Mouse (Mus musculus): ENCODE measurements at regions not wholly inside any gene's neighbourhood (a gene's known extent, or its start where the extent isn't known, plus 50 kb on each side); places are given as distances from the start of the nearest gene placed in this dataset.

DNA sequence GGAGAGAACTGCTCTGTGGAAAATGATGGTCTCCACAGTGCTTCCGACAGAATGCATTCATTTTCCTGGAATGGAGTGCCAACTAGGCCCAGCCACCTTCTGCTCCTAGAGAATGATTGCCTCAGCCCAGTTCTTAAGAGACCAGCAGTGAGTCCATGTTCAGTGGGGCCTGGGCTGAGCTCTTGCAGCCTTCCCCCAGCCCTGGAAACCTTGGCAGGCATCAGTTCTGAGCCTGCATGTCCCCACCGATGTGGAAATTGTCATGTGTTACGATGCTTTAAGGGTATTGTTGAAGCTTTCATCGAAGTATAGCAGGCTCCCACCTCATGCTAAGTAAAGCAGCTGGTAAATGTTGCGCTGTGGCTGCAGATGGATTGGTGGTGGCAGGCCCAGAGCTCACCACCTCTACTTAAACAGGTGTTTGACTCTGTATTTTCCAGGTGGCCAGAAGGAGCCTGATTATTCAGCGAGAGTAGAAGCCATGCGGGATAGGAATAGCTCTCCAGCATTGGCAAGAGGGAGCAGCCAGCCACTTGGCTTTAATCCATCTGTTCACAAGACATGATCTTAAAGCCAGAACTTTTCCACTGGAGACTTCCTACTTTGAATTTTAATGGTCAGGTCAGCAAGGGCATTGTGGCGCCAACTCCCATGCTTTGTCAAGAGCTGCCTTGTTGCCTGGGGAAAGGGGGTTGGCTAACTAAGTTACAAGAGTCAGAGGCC, 437.5 kb downstream of the Meis1 start:
- no peak for DNase-seq (ENCODE audit: low read depth, low spot score)

DNA sequence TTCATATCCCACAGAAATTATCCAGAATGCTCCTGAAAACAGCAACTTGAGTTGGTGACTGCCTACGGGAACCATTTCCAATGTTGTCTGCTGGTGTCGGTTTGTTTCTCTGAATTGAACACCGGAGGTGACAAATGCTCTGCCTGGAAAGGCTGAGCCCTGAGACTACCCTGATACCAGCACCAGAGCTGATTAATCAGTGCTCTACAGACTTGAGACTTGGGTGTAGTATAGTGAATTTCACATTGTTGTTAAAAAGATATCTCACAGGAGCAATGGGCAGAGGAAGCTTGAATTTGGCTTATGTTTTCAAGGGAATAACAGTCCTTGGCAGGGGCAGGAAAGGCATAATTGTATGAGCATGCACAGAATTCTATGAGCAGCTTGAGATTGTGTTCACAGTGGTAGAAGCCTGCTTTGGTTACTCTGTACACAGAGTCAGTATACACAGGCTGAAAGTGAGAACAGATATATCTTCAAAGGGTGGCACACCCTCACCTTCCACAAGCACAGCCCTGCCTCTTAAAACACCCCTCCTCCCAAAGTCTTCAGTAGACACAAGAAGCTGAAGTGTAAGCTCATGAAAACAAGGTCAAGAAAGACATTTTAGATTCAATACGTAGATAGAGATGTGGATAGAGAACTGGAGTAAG, 447.1 kb downstream of the Meis1 start:
- no peak for DNase-seq (ENCODE audit: low read depth, low spot score)

DNA sequence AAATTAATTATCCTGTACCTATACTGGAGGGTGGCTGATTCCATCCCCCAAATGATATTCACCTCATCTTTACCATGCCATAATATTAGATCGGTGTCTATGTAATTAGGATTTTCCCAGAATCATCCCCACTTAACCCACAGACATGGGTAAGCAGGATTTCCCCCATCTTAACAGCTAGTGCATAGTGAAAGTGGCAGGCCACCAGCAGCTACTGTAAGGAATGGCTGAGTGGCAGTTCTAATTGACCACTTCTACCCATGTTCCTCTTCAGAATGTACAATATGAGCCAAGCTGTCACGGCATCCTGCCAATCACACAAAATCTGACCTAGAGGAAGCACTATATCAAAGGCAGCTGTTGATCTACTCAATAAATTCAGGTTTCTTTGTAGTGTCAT, 455.8 kb downstream of the Meis1 start:
- no peak for DNase-seq (ENCODE audit: low read depth, low spot score)

DNA sequence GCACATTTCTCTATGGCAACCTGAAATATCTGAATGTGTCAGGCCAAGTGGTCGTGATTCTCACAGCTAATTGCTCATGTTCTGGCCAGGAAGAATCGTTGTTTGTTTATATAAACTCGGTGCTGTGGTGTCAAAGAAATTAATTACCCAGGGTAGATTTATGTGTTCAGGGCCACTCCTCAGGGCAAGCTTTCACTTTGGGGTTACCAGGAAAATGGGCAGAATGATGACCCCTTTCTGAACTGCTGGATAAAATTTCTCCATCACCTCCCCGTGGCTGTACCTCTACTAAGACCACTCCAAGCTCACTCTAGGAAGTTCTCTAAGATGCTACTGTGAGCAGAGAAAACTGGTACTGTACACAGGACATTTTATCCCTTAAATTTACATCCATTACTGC, 460.1 kb downstream of the Meis1 start:
- no peak for DNase-seq (ENCODE audit: low read depth, low spot score)

DNA sequence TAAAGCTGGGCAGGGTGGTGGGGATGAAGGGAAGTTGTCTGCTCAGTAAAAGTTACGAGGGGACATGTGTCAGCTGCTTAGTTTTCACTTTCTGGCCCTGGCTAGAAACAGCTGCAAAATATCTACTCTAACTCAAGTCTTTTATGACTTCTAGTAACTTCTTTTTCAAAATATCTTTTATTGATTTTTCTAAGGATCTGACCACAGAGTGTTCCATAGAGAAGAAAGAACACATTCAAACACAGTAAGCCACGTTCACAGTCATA, 483.3 kb downstream of the Meis1 start:
- DNase-seq (ENCODE audit: low read depth, low spot score): no peak

DNA sequence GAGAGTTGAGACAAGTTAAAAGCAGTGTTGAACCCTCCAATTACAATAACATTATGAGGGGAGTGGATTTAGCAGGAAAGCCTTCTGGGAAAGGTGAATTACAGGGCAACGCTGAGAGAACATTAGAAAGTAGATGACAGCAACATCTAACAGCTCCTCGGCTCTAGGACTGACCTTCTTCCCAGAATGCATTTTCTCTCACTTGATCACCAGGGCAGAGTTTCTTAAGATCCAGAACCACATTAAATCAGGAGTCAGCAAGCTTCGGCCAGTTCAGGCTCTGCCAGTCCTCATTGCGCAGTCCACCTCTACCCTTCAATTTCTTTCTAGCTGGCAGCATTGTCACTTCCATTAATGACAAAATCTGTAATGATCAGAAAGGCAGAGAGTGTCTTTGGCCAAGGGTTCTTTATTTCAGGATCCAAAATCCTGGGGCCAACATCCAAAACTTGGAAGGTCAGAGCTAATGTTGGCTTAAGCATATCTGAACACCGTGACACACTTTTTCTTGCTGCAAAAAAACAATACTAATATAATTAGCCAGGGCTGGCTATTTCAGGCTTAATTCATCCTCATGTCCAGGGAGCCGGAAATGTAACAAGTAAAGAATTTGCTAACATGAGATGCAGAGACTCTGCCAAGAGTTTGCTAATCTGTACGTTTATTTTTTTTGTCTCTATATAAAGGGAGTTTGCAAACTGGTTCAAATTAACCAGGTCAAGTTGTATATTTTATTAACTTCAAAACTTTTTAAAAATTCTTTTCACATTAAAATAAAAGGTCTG, 483.8 kb downstream of the Meis1 start:
- no peak for DNase-seq (ENCODE audit: low read depth, low spot score)

DNA sequence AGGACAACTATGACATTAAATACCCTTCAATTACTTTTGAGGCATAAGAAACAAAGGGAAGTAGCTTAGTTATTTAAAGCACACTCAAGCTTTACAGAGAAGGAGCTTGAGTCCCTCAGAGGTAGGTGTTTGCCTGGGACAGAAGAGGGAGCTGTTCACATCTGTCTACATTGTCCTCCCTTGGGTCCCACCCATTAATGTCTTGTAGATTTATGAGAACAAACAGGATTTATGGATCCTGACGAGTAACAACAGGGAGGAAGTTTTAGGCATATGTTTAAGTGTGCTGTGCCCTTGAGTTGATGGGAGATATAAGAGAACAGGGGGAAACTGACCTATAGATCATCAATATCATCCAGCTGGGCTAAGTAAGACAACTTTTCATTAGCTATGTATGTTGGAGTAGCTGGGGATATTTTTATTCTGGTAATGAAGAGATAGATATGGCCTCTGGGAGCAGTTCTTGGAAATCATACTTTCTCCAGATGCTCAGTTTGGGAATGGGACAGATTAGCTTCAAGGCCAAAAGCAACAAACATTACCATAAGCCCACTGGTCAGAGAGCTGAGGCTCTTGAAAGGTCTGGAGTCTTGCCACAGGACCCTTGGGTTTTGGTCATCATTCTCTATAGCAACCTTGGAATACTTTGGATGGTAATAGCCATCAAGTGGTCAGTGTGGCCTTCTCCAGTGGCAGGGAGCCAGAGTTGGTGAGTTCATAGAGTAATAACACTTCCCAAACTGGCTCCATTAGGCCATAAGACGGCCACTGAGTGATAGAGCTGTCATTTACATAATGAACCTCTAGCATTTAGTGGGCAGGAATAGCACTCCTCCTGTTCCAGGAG, 487.3 kb downstream of the Meis1 start:
- DNase-seq (ENCODE audit: low read depth, low spot score): no peak

DNA sequence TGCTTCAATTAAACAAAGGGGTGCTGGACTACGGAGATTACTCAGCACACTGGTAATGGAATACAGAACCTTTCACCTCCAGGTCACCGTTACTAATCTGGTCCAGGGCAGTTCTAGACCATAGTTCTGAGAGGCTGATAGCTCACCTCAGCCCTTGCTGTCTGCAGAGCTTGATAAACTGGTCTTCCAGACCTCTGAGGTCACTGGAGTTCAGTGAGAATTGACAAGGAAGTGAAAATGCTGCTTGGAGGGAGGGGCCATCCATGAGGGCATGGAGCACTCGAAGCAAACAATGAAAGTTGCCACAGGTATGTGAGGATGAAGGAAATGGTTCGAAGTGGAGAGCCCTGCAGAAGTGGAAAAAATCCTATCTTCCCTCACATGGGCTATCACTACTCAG, 490.2 kb downstream of the Meis1 start:
- DNase-seq (ENCODE audit: low read depth, low spot score): no peak

DNA sequence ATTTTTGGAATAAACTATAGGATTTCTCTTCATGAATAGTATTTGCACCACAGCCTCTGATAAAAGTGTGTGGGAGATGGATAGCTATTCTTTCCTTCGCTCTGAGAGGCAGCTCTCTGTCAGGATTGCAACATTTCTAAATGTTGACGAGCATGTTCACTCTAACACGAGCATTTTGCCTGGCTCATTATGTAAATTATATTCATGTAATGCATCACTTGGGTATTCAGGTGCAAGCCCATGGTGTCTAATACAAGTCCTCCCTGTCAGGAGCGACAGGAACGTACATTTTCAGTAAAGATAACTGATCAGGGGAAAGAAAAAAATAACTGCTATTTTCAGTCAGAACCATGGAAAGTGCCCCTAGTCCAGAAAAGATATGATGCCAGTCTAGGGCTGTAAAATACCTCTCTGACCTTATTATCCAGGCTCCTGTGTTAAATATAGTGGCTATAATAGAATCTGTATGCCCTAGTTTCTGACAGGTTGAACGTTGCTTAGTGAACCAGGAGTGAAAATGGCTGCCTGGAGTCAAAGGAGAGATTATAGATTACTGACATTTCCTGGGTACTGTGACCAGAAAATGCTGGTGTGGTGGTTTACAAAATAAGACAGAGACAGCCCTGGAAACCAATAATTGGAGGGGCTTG, 523.6 kb downstream of the Meis1 start:
- DNase-seq (ENCODE audit: low read depth, low spot score): no peak

DNA sequence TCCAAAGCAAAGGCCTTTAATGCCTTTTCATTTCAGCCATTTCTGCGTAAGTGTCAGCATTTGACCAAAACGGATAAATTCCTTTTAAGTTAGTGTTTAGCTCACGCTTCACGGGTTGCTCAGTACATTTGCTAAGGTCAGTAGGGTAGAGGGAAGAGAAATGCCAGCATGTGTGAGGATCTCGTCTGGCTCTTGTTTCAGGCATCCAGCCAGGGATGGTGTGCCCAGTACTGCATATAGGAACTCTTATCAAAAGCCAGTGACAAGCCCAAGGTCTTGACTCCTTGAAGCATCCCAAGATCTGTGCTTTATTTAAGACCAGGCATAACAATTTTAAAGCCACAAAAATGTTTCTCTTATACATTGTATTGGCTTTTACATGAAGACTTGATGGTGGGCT, 524.8 kb downstream of the Meis1 start:
- DNase-seq (ENCODE audit: low read depth, low spot score): no peak

DNA sequence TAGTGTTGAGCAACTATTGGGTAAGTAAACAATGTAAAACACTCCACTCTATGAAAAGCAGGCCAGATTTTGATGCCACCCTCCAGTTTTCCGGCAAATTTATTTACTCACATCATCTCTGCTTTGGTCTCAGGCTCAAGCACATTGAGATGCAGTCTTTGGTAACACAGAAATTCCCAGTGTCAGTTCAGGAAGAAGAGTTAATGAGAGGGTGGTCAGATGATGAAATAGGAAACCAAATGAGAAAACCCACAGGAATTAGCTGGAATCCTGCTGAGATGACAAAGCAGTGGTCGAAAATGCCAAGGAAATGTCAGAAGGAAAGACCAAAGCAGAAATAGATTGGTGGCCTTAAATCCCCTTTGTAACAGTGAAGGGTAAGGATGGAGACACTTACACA, 525.7 kb downstream of the Meis1 start:
- no peak for DNase-seq (ENCODE audit: low read depth, low spot score)

DNA sequence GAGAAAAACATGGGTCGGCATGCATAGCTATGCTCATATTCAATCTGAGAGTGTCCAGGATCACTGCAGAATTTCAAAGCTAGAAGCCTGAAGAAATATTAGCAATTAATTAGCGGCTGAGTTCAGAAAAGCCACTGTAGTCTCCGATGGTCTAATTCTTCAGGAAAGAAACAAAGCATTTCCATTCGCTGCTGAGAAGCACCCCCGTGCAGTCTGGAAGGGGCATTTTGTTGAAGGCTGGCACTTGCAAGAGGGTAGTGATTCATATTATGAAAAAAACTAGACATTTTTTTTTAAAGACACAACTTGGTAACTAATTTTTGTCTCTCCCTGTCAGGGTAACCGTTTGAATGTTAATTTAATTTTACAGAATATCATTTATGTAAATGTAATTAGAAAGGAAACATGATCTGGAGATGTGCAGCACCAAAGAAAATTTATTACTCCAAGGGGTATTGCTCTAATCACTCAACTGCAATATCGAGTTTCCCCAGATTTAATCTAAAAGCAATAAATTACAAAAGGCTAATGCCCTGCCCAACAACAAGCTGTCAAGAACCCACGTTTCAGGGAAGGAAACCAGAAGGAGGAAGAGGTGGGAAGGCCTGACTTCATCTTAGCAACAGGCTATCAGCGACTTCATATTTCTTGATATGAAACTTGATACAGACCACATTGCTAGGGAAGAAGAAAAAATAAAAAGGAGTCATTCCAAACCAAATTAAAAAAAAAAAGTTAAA, 529.1 kb downstream of the Meis1 start:
- no peak for DNase-seq (ENCODE audit: low read depth, low spot score)

DNA sequence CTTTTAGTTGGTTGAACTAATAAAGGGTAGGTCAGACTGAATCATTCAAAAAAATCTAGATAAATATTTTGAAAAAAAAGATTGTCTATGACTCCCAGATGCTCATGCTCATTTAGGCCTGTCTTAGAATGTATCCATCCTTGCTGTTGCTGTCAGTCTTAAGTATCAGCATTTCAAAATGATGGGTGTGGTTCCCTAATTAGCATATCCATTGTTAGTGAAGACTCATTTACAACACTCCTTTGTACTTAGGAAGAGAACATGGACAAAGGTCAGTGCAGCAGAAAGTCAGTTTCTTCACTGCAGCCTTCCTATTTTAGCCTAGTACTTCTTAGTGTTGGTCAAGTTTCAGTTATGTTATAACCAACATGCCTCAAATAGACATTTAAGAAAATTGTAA, 525.2 kb upstream of the Etaa1 start:
- no peak for DNase-seq (ENCODE audit: low read depth, low spot score)

DNA sequence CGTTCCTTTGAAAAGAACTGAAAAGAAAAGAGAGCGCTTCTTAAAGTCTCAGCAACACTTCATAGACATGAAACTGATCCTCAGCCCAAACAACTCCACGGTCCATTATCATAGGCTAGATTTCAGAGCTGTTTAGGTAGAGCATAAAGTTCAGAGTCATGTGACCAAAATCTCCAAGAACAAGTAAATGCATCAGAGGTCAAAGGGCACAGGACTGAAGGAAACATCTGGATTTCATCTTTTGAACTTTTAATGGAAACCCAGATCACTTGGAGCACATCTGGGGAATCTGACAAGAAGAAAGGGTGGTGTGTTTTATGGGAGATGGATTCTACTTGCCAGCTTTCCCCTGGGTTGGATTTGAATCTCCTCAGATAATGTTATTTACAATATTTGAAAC, 497.6 kb upstream of the Etaa1 start:
- DNase-seq (ENCODE audit: low read depth, low spot score): no peak

DNA sequence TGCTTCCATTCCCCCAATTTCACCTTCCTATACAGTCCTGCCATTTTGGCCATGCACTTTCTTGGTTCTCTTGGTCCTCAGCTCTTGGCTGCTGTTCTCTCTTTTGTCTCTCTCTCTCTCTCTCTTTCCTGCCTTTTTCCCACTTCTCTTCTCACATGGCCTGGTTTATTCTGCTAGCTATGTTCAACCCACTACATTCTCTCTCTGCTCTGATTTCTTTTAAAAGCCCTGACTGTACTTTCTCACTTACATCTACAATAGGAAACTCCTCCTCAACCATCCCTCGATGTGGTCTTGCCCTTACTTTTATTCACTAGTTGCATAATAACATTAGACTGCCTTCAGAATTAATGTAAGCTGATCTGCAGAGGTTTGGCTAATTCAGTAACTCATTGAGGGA, 495.2 kb upstream of the Etaa1 start:
- DNase-seq (ENCODE audit: low read depth, low spot score): no peak

DNA sequence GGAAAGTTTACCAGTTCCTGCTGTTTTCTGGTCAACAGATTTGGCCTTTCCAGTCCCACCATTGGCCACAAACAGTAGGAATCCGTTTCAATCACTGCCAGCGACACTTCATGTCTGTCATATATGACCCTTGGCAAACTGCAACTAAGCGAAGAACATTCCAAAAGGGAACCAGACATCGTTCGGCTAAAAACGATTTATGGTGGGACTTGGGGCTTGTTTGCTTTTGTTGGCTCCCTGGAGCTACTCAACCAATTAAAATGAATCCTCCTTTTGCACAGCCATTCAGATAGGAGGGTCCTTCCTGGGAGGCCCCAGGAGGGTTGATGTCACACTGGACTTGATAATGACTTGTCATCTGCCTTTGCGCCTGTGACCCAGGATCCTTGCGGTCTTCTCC, 490.9 kb upstream of the Etaa1 start:
- DNase-seq (ENCODE audit: low read depth, low spot score): no peak

DNA sequence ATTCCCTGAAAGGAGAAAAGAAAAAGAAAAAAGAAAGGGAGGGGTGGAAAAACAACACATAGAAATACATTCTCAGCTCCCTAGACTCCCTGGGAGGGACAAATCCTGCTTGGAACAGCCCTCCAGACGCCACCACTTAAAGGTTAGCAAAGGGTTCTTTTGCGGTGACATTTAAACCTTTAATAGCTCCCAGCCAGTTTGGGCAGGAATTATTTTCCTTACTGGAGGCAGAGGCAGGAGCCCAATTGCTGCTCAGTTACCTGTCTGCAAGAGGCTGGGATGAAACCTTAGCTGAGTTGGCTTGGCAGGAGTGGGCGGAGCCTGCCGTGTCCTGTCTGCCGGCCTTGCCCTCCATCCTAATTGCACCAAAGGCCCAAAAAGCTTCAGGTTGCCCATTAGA, 490.4 kb upstream of the Etaa1 start:
- DNase-seq (ENCODE audit: low read depth, low spot score): no peak

DNA sequence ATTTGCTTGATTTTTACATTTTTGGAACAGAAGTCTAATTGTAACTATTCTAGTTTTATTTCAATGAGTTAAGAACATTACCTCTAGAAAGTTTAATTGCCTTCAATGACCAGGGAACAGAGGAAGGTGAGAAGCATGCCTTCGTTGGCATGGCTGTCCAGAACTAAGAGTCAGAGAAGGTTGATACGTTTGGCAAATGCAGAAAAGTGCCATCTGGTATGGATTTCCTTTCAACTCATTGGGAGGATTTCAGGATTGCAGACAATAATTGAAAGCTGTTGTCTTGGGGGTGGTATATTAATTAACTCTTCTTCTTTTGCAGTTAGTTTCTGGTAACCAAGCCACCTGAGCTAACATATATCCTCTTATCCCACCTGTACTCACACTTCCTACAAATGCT, 489.5 kb upstream of the Etaa1 start:
- no peak for DNase-seq (ENCODE audit: low read depth, low spot score)

DNA sequence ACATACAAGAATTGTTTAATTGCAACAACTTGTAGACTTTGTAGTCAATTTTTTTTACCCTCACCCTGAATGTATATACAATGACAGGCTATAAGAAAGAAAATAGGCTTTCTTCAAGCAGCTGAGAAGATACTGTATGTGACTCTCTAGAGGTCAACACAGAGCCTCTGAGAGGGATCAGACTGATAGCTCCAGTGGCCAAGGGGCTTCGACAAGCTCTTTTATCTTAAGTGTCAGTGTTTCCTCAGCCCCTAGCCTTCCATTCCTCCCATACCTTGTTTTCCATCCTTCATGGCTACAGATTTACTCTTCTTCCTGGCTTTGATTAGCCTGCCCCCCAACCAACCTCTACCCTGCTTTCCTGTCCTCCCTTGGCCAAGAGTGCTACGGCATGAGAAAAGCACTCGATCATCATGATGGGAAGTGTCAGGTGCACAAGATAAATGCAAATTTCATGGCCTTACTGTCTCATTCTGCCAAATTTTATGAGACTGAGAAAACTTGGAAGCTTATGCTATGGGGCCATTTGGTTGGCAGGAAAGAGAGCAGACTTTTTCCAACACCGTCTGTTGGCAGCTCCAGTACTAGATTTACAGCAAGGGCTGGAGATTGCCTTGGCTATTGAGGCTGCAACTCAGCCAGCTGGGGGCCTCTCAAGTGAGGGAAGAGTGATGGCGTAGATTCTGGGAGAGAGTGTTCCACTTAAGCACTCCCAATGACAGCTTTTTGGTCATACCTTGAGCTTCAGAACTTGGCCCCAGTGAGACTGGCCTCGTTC, 484.3 kb upstream of the Etaa1 start:
- DNase-seq (ENCODE audit: low read depth, low spot score): no peak

DNA sequence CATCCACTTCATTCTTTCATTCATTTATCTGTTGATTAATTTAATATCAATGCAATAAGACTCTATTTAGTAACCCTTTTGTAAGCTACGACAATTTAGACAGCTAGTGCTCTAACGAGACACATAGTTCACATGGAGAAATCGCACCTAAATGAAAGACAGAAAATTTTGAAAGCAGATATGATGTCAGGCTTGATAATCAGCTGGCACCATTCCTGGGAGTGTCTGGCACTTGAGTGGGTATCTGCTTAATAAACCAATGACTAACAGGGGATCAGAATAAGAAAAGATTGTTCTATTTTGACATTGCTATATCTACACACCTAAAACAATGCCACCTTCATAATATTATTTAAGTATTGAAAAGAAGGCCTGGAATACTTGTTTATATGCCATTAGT, 467.4 kb upstream of the Etaa1 start:
- no peak for DNase-seq (ENCODE audit: low read depth, low spot score)

All from retina, adult 2 months (tissue).